Mouse (Mus musculus): ENCODE data around the gene Tlnrd1. TPM values are rescaled to one million over a fixed set of nuclear protein-coding genes. Genes with fewer than 3 reads are reported as not detected.

Tlnrd1 gene
- total and polyA plus RNA-seq, 3 experiments = 7.5 to 18.0 TPM; not detected in 1

DNA sequence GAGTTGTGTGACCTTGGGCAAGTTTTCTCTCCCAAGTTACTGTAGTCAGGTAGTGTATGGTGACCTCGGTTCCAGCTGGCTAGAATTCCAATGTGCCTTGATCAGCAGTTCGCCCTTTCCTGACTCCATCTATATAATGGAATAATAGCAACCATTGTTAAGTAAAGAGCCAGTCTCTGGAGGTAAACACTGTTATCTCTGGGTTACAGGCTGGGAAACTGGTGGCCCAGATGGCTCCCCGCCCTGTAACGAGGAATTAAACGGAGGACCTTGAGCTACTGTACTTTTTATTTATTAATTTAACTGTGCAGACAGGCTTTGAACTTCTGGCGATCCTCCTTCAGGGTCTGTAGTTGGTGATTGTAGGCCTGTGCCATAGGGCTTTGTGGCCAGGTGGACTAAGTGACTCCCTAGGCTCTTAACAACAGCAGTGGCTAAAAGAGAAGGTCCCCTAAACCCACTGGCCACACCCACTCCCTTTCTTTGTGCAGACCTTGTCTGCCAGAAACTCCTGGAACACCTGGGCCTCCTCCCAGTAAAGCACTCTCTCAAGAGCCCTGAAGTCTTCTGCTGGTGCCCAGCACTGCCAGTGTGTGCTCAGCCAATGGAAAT lies 922 bp upstream of the Tlnrd1 start (continued):
- TF ChIP-seq MEF2A (IDR thresholded peaks at IDR 0.05; ENCODE audit: extremely low read depth, insufficient replicate concordance, low read depth, low read length, poor library complexity, severe bottlenecking) (no peak), MAZ (IDR thresholded peaks at IDR 0.05; ENCODE audit: low read depth, low read length) (no peak), UBTF (IDR thresholded peaks at IDR 0.05; ENCODE audit: borderline replicate concordance, insufficient read depth, low read depth, low read length) (no peak)

DNA sequence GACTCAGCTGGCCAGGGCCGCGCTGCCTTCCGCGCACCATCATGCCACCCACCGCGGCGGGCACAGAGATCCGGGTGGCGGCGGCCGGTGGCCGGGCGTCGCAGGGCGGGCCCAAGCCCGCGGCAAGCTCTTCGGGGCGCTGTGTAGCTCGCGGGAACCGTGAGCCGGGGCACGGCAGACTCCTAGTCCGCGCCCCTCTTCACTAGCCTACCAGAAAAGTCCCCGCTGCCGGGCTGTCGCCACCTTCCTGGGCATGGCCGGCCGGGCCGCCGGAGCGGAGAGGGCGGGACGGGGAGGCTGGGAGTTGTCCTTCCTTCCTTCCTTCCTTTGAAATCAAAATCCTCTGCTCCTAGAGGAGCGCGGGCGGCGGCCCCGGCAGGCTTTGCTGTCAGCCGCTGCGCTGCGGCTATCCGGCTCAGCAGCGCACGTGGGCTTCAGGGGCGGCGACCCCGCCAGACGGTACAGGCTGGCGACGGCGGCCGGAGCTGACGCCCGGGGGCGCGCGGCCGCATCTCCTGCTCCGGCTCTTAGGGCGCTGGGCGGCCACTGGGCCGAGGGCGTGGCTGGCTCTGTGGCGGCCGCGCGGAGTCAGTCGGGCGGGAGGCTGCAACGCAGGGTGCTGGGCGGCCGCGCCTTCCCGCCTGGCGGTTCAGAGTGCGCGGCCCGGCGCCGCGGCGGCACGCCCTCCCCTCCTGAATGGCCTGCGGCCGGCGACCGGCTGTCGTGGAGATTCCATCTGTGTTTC lies 657 bp downstream of the Tlnrd1 start:
- peaks cover 0 to 37% of the 10 kb centered on the region in 2 experiments; a peak in 2 of 4 replicates for H3K36me3 ChIP-seq (ENCODE audit: control insufficient read depth in 1 of 2, insufficient read depth in 2 of 2, low read length in 2 of 2)
- H3K4me3 ChIP-seq (ENCODE audit: control insufficient read depth in 1 of 2, insufficient read depth in 1 of 2, low read depth in 2 of 2, low read length in 2 of 2) = peak overlapping the region; percentile 83 to 93
- peaks cover 28% of the 10 kb centered on the region for H3K79me2 ChIP-seq (ENCODE audit: control insufficient read depth, insufficient read depth, low read length, poor library complexity)
- DNase-seq (ENCODE audit: low read depth, low spot score) = peak; percentile 68
- H3K27me3 ChIP-seq (ENCODE audit: control insufficient read depth in 1 of 2, insufficient read depth in 2 of 2, low read length in 2 of 2) = no peaks in the 10 kb centered on the region
- peaks cover 5 to 24% of the 10 kb centered on the region in 2 experiments for H3K4me1 ChIP-seq (ENCODE audit: control insufficient read depth in 1 of 2, insufficient read depth in 2 of 2, low read length in 2 of 2)
- no peaks in the 10 kb centered on the region for H3K9me3 ChIP-seq (replicated peaks; ENCODE audit: insufficient read depth, low read length)
- H3K27ac ChIP-seq (ENCODE audit: control insufficient read depth, low read depth, low read length) = peak overlapping the region; percentile 98
- peak overlapping the region; percentile 97 for H3K9ac ChIP-seq (ENCODE audit: control insufficient read depth, low read depth, low read length, poor library complexity, severe bottlenecking)
- TF ChIP-seq UBTF (IDR thresholded peaks at IDR 0.05; ENCODE audit: borderline replicate concordance, insufficient read depth, low read depth, low read length) (0 out of 2 replicates have a peak, but pooled peaks have one; percentile 46), MYC (IDR thresholded peaks at IDR 0.05; ENCODE audit: low read depth, low read length) (peak; percentile 8; the same call in 1 of the 2 replicates), BHLHE40 (IDR thresholded peaks at IDR 0.05; ENCODE audit: borderline replicate concordance, low read depth, low read length) (no peak), RAD21 (IDR thresholded peaks at IDR 0.05; ENCODE audit: low read depth, low read length) (no peak), ZNF384 (IDR thresholded peaks at IDR 0.05; ENCODE audit: low read depth, low read length) (no peak), MEF2A (IDR thresholded peaks at IDR 0.05; ENCODE audit: extremely low read depth, insufficient replicate concordance, low read depth, low read length, poor library complexity, severe bottlenecking) (no peak), NELFE (IDR thresholded peaks at IDR 0.05; ENCODE audit: low read depth, low read length) (no peak), TCF12 (IDR thresholded peaks at IDR 0.05; ENCODE audit: low read depth, low read length) (no peak), USF1 (IDR thresholded peaks at IDR 0.05; ENCODE audit: low read depth, low read length) (peak; percentile 17; the same call in 1 of the 2 replicates), ELF1 (IDR thresholded peaks at IDR 0.05; ENCODE audit: low read depth, low read length) (no peak), POLR2A (IDR thresholded peaks at IDR 0.05; ENCODE audit: control insufficient read depth in 1 of 2, insufficient read depth in 1 of 2, low read depth in 1 of 2, low read length in 2 of 2, poor library complexity in 1 of 2) (no peak), HCFC1 (IDR thresholded peaks at IDR 0.05; ENCODE audit: low read depth, low read length) (no peak), ZKSCAN1 (IDR thresholded peaks at IDR 0.05; ENCODE audit: low read depth, low read length) (no peak), GABPA (IDR thresholded peaks at IDR 0.05; ENCODE audit: low read depth, low read length) (no peak), MAZ (IDR thresholded peaks at IDR 0.05; ENCODE audit: low read depth, low read length) (no peak), MAX (IDR thresholded peaks at IDR 0.05; ENCODE audit: low read length) (peak; percentile 36; the same call in 1 of the 2 replicates), ZMIZ1 (IDR thresholded peaks at IDR 0.05; ENCODE audit: low read depth, low read length) (no peak), ZC3H11A (IDR thresholded peaks at IDR 0.05; ENCODE audit: low read depth, low read length) (no peak), KAT2A (conservative IDR thresholded peaks at IDR 0.05; ENCODE audit: low read depth, low read length) (no peak), TAL1 (IDR thresholded peaks at IDR 0.05; ENCODE audit: low read length) (no peak), EP300 (IDR thresholded peaks at IDR 0.05; ENCODE audit: low read depth in 1 of 2, low read length in 2 of 2) (no peak), MYB (IDR thresholded peaks at IDR 0.05; ENCODE audit: low read depth, low read length) (no peak), SMC3 (IDR thresholded peaks at IDR 0.05; ENCODE audit: low read depth, low read length) (no peak), CTCF (IDR thresholded peaks at IDR 0.05 in 2 of 3, conservative IDR thresholded peaks at IDR 0.05 in 1 of 3; ENCODE audit: control insufficient read depth in 1 of 3, insufficient read depth in 1 of 3, low read depth in 2 of 3, low read length in 3 of 3, poor library complexity in 1 of 3, severe bottlenecking in 1 of 3) (0 out of 6 replicates have a peak, but pooled peaks of 1 of the 3 experiments have one; percentile 4), MXI1 (IDR thresholded peaks at IDR 0.05; ENCODE audit: low read depth, low read length) (peak; percentile 80), RCOR1 (IDR thresholded peaks at IDR 0.05; ENCODE audit: low read depth, low read length) (no peak), POLR2AphosphoS5 (IDR thresholded peaks at IDR 0.05; ENCODE audit: borderline replicate concordance, low read depth, low read length) (no peak), ETS1 (IDR thresholded peaks at IDR 0.05; ENCODE audit: low read depth, low read length) (no peak), JUND (IDR thresholded peaks at IDR 0.05; ENCODE audit: low read depth, low read length) (no peak), MAFK (IDR thresholded peaks at IDR 0.05; ENCODE audit: borderline replicate concordance, low read depth, low read length) (no peak), E2F4 (IDR thresholded peaks at IDR 0.05; ENCODE audit: borderline replicate concordance, low read depth, low read length) (no peak), TBP (IDR thresholded peaks at IDR 0.05; ENCODE audit: low read depth, low read length) (no peak)

Data from MEL (cell line).